Mouse (Mus musculus): ENCODE measurements around the gene Dcun1d5. TPM values are rescaled to one million over a fixed set of nuclear protein-coding genes. Genes with fewer than 3 reads are reported as not detected.

Dcun1d5 gene
- polyA plus RNA-seq, 1 experiment, result 77.3 TPM

Other genes with a start within 250 kb of the Dcun1d5 start
- 6.9 and 7.2 TPM in 2 replicates for gene Dync2h1, start 74 bp upstream of the Dcun1d5 start, polyA plus RNA-seq (2012; rRNA removed)
- gene Mmp13, start 88.0 kb downstream of the Dcun1d5 start, polyA plus RNA-seq (2012; rRNA removed), result 0.06 and 0.48 TPM in 2 replicates
- not detected in 2 replicates for gene Mmp12, start 159.9 kb downstream of the Dcun1d5 start, polyA plus RNA-seq (2012; rRNA removed)
- not detected in 2 replicates for gene Mmp1b, start 203.5 kb downstream of the Dcun1d5 start, polyA plus RNA-seq (2012; rRNA removed)